Mouse (Mus musculus): ENCODE results near the gene Hes3. TPM values are rescaled to one million over a fixed set of nuclear protein-coding genes. Genes with fewer than 3 reads are reported as not detected.

The Hes3 gene
- polyA plus RNA-seq, 1 experiment, result not detected

DNA sequence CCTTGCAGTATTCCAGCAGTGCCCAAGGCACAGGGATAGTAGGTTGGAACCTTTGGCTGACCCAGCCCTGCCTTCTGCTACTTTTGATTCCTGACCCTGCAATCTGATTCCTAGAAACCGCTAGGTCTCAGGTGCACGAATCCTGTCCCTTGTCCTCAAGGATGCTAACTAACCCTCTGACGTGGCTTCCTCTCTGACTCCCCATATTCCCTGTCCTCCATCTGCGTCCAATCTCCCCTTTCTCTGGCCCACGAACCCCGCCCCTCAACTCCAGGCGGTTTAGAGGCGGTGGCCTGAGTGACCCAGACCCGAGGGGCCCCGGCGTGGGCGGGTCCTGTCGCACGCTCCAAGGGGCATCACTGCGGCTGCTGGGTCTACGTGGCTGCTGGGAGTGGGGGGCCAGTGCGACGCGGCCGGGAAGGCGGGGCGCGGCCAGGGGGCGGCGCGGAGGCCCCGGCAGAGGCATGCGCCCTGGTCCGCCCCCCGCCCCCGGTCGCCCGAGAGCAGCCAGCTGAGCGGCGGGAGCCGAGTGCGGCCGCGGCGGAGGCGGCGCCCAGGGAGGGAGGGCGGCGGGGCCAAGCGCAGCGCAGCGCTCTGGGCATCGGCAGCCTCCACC, 17.7 kb downstream of the Hes3 start, which contains the start of gene Gpr153:
Gene Gpr153 (plus strand): TSS at position 612 of the 616 bp plus-strand sequence.
- Histone ChIP-seq H3K27me3 (ENCODE audit: control insufficient read depth, insufficient read depth, low read length, poor library complexity, severe bottlenecking) (no peaks in the 10 kb centered on the region), H3K4me3 (ENCODE audit: low read depth, low read length) (peak within 1 kb of the TSS; percentile 69), H3K4me1 (ENCODE audit: control insufficient read depth, insufficient read depth, low read length) (peaks cover 4% of the 10 kb centered on the region), H3K9me3 (replicated peaks; ENCODE audit: control insufficient read depth, insufficient read depth, low read length, poor library complexity, severe bottlenecking) (no peaks in the 10 kb centered on the region), H3K9ac (ENCODE audit: low read depth, poor library complexity, severe bottlenecking) (peak within 1 kb of the TSS; percentile 86), H3K27ac (ENCODE audit: insufficient read depth, low read length) (no peak within 1 kb of the TSS), H3K36me3 (ENCODE audit: control insufficient read depth, insufficient read depth, low read length, poor library complexity, severe bottlenecking) (no peaks in the 10 kb centered on the region)
- TF ChIP-seq POLR2A (IDR thresholded peaks at IDR 0.05; ENCODE audit: insufficient read depth, low read length), result no peak
- TF ChIP-seq EP300 (IDR thresholded peaks at IDR 0.05; ENCODE audit: insufficient read depth, low read depth, low read length), result no peak
- no peak for TF ChIP-seq CTCF (IDR thresholded peaks at IDR 0.05; ENCODE audit: low read depth, low read length)

DNA sequence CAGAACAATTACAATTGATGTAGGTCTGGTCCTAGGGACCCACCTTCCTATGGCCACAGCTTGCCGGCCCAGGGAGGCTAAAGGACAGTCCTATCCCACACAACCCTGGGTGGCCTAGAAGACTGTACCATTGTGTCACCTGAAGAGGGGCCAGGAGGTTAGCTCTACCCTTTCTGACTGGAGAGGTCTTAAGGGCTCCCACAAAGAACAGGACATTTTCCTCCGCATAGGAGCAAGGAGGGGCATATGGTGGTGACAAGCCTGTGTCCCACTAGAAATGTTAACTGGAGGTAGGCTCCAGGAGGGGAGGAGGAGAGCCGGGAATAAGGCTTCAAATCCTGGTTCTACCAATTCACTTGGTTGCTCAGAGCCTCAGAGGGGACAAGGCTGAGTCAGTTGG, 18.3 kb downstream of the Hes3 start:
- H3K9ac ChIP-seq (ENCODE audit: low read depth, poor library complexity, severe bottlenecking), result no peak overlapping the region
- no peaks in the 10 kb centered on the region for H3K36me3 ChIP-seq (ENCODE audit: control insufficient read depth, insufficient read depth, low read length, poor library complexity, severe bottlenecking)
- TF ChIP-seq CTCF (IDR thresholded peaks at IDR 0.05; ENCODE audit: low read depth, low read length) (no peak), EP300 (IDR thresholded peaks at IDR 0.05; ENCODE audit: insufficient read depth, low read depth, low read length) (no peak), POLR2A (IDR thresholded peaks at IDR 0.05; ENCODE audit: insufficient read depth, low read length) (no peak)
- H3K9me3 ChIP-seq (replicated peaks; ENCODE audit: control insufficient read depth, insufficient read depth, low read length, poor library complexity, severe bottlenecking), result no peaks in the 10 kb centered on the region
- H3K27me3 ChIP-seq (ENCODE audit: control insufficient read depth, insufficient read depth, low read length, poor library complexity, severe bottlenecking), result no peaks in the 10 kb centered on the region
- no peak overlapping the region for H3K27ac ChIP-seq (ENCODE audit: insufficient read depth, low read length)
- peak overlapping the region; percentile 69; the same call in 1 of the 2 replicates for H3K4me3 ChIP-seq (ENCODE audit: low read depth, low read length)
- peaks cover 4% of the 10 kb centered on the region for H3K4me1 ChIP-seq (ENCODE audit: control insufficient read depth, insufficient read depth, low read length)

DNA sequence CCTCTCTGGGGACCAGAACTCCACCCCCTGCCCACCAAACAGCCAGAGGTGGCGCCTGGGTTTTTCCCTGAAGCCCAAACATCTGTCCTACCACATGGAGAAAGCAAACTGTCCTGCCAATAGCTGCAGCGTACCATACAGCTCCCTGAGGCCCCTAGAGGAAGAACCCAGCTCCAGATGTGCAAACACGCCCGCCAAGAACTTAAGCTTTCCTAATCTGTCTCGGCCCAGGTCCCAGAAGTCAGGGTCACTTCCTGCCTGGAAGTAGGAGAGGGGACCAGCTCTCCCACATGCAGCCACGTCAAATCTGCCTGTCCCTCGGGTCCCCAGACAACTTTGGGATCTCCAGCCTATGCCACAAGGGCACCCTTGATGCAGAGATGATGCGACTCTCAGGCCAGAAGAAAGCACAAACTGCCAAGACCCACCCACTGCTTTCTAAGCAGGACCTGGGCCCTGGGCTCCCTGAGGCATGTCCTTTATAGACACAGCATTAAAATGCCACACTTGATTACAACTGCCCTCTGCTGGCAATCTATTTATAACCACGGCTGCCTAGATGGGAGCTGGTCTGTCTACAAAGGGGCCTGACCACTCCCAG, 18.9 kb downstream of the Hes3 start:
- TF ChIP-seq CTCF (IDR thresholded peaks at IDR 0.05; ENCODE audit: low read depth, low read length) (no peak), POLR2A (IDR thresholded peaks at IDR 0.05; ENCODE audit: insufficient read depth, low read length) (no peak), EP300 (IDR thresholded peaks at IDR 0.05; ENCODE audit: insufficient read depth, low read depth, low read length) (no peak)
- Histone ChIP-seq H3K9me3 (replicated peaks; ENCODE audit: control insufficient read depth, insufficient read depth, low read length, poor library complexity, severe bottlenecking) (no peaks in the 10 kb centered on the region), H3K4me3 (ENCODE audit: low read depth, low read length) (no peak overlapping the region), H3K27me3 (ENCODE audit: control insufficient read depth, insufficient read depth, low read length, poor library complexity, severe bottlenecking) (no peaks in the 10 kb centered on the region), H3K27ac (ENCODE audit: insufficient read depth, low read length) (no peak overlapping the region), H3K4me1 (ENCODE audit: control insufficient read depth, insufficient read depth, low read length) (peaks cover 4% of the 10 kb centered on the region), H3K9ac (ENCODE audit: low read depth, poor library complexity, severe bottlenecking) (no peak overlapping the region), H3K36me3 (ENCODE audit: control insufficient read depth, insufficient read depth, low read length, poor library complexity, severe bottlenecking) (no peaks in the 10 kb centered on the region)

GRCm38 (mm10) chr4:152272006-152272405, 19.5 kb downstream of the Hes3 start:
- Histone ChIP-seq H3K9me3 (replicated peaks; ENCODE audit: control insufficient read depth, insufficient read depth, low read length, poor library complexity, severe bottlenecking) (no peaks in the 10 kb centered on the region), H3K27me3 (ENCODE audit: control insufficient read depth, insufficient read depth, low read length, poor library complexity, severe bottlenecking) (no peaks in the 10 kb centered on the region), H3K27ac (ENCODE audit: insufficient read depth, low read length) (no peak overlapping the region), H3K36me3 (ENCODE audit: control insufficient read depth, insufficient read depth, low read length, poor library complexity, severe bottlenecking) (no peaks in the 10 kb centered on the region), H3K4me3 (ENCODE audit: low read depth, low read length) (no peak overlapping the region), H3K4me1 (ENCODE audit: control insufficient read depth, insufficient read depth, low read length) (peaks cover 4% of the 10 kb centered on the region), H3K9ac (ENCODE audit: low read depth, poor library complexity, severe bottlenecking) (no peak overlapping the region)
- TF ChIP-seq EP300 (IDR thresholded peaks at IDR 0.05; ENCODE audit: insufficient read depth, low read depth, low read length) (no peak), POLR2A (IDR thresholded peaks at IDR 0.05; ENCODE audit: insufficient read depth, low read length) (no peak), CTCF (IDR thresholded peaks at IDR 0.05; ENCODE audit: low read depth, low read length) (no peak)

DNA sequence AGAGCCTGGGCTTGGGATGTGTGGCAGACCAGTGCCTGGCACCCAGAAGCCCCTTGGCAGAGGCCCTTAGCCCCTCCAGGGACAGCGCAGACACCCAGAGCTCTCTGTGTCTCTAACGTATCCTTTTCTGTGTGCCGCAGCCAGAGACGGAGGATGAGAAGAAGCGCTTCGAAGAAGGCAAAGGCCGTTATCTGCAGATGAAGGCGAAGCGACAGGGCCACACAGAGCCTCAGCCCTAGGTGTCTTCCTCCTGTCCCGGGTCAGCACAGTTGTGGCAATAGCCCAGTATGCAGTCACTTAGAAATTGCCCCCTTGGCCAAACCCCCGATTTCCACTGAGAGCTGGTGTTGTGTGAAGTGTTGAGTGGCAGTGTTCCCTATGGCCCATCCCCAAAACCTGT, 20.1 kb downstream of the Hes3 start:
- no peak overlapping the region for H3K27ac ChIP-seq (ENCODE audit: insufficient read depth, low read length)
- H3K9me3 ChIP-seq (replicated peaks; ENCODE audit: control insufficient read depth, insufficient read depth, low read length, poor library complexity, severe bottlenecking), result no peaks in the 10 kb centered on the region

GRCm38 (mm10) chr4:152270599-152270998, 20.9 kb downstream of the Hes3 start:
- no peaks in the 10 kb centered on the region for H3K27me3 ChIP-seq (ENCODE audit: control insufficient read depth, insufficient read depth, low read length, poor library complexity, severe bottlenecking)
- H3K36me3 ChIP-seq (ENCODE audit: control insufficient read depth, insufficient read depth, low read length, poor library complexity, severe bottlenecking), result no peaks in the 10 kb centered on the region
- H3K4me3 ChIP-seq (ENCODE audit: low read depth, low read length), result no peak overlapping the region
- no peaks in the 10 kb centered on the region for H3K4me1 ChIP-seq (ENCODE audit: control insufficient read depth, insufficient read depth, low read length)
- H3K9ac ChIP-seq (ENCODE audit: low read depth, poor library complexity, severe bottlenecking), result no peak overlapping the region
- TF ChIP-seq EP300 (IDR thresholded peaks at IDR 0.05; ENCODE audit: insufficient read depth, low read depth, low read length) (no peak), POLR2A (IDR thresholded peaks at IDR 0.05; ENCODE audit: insufficient read depth, low read length) (no peak), CTCF (IDR thresholded peaks at IDR 0.05; ENCODE audit: low read depth, low read length) (no peak)
- H3K9me3 ChIP-seq (replicated peaks; ENCODE audit: control insufficient read depth, insufficient read depth, low read length, poor library complexity, severe bottlenecking), result no peaks in the 10 kb centered on the region
- no peak overlapping the region for H3K27ac ChIP-seq (ENCODE audit: insufficient read depth, low read length)

More for the DNA sequence above, 20.1 kb downstream of the Hes3 start:
- Histone ChIP-seq H3K36me3 (ENCODE audit: control insufficient read depth, insufficient read depth, low read length, poor library complexity, severe bottlenecking) (no peaks in the 10 kb centered on the region), H3K27me3 (ENCODE audit: control insufficient read depth, insufficient read depth, low read length, poor library complexity, severe bottlenecking) (no peaks in the 10 kb centered on the region), H3K4me3 (ENCODE audit: low read depth, low read length) (no peak overlapping the region), H3K9ac (ENCODE audit: low read depth, poor library complexity, severe bottlenecking) (no peak overlapping the region), H3K4me1 (ENCODE audit: control insufficient read depth, insufficient read depth, low read length) (no peaks in the 10 kb centered on the region)
- no peak for TF ChIP-seq CTCF (IDR thresholded peaks at IDR 0.05; ENCODE audit: low read depth, low read length)
- no peak for TF ChIP-seq POLR2A (IDR thresholded peaks at IDR 0.05; ENCODE audit: insufficient read depth, low read length)
- TF ChIP-seq EP300 (IDR thresholded peaks at IDR 0.05; ENCODE audit: insufficient read depth, low read depth, low read length), result no peak
